Mouse (Mus musculus): ENCODE results near the gene Npas3. TPM values are rescaled to one million over a fixed set of nuclear protein-coding genes. Genes with fewer than 3 reads are reported as not detected.

The Npas3 gene
- polyA plus RNA-seq, 1 experiment from 2014 or later = 1.1 TPM

GRCm38 (mm10) chr12:54045360-54045759, 796.9 kb downstream of the Npas3 start:
- Histone ChIP-seq H3K4me2 (no peak overlapping the region), H3K9me3 (no peaks in the 10 kb centered on the region), H3K27ac (replicated peaks) (no peak overlapping the region), H3K9ac (no peak overlapping the region), H3K36me3 (no peaks in the 10 kb centered on the region), H3K4me1 (no peaks in the 10 kb centered on the region), H3K27me3 (replicated peaks) (no peaks in the 10 kb centered on the region), H3K4me3 (no peak overlapping the region)
- WGBS = 60% methylated on average over 4 of the region's 4 CpGs
- no peak for ATAC-seq (ENCODE audit: extremely low read depth, insufficient number of reproducible peaks, low FRiP score, low TSS enrichment)

- Histone ChIP-seq H3K9me3 (no peaks in the 10 kb centered on the region), H3K27me3 (replicated peaks) (no peaks in the 10 kb centered on the region), H3K36me3 (no peaks in the 10 kb centered on the region), H3K4me3 (no peak overlapping the region), H3K4me2 (no peak overlapping the region), H3K27ac (replicated peaks) (no peak overlapping the region), H3K9ac (no peak overlapping the region), H3K4me1 (no peaks in the 10 kb centered on the region)
- WGBS = 65% methylated on average over 6 of the region's 6 CpGs
- ATAC-seq (ENCODE audit: extremely low read depth, insufficient number of reproducible peaks, low FRiP score, low TSS enrichment) = no peak
These were observed 798.3 kb downstream of the Npas3 start for GRCm38 (mm10) chr12:54046824-54047223.

GRCm38 (mm10) chr12:54048126-54048525, 799.6 kb downstream of the Npas3 start:
- H3K9me3 ChIP-seq = no peaks in the 10 kb centered on the region
- no peak overlapping the region for H3K27ac ChIP-seq (replicated peaks)
- ATAC-seq (ENCODE audit: extremely low read depth, insufficient number of reproducible peaks, low FRiP score, low TSS enrichment) = no peak
- no peak overlapping the region for H3K4me3 ChIP-seq
- no peaks in the 10 kb centered on the region for H3K27me3 ChIP-seq (replicated peaks)
- H3K9ac ChIP-seq = no peak overlapping the region
- H3K4me1 ChIP-seq = no peaks in the 10 kb centered on the region
- no peaks in the 10 kb centered on the region for H3K36me3 ChIP-seq
- no peak overlapping the region for H3K4me2 ChIP-seq
- WGBS = 78% methylated on average over 5 of the region's 5 CpGs

GRCm38 (mm10) chr12:54049926-54050325, 801.4 kb downstream of the Npas3 start:
- H3K9ac ChIP-seq = no peak overlapping the region
- H3K27ac ChIP-seq (replicated peaks) = no peak overlapping the region
- ATAC-seq (ENCODE audit: extremely low read depth, insufficient number of reproducible peaks, low FRiP score, low TSS enrichment) = no peak
- H3K4me2 ChIP-seq = no peak overlapping the region
- H3K36me3 ChIP-seq = no peaks in the 10 kb centered on the region
- no peak overlapping the region for H3K4me3 ChIP-seq
- H3K9me3 ChIP-seq = no peaks in the 10 kb centered on the region
- H3K4me1 ChIP-seq = no peaks in the 10 kb centered on the region
- H3K27me3 ChIP-seq (replicated peaks) = no peaks in the 10 kb centered on the region
- WGBS = 80% methylated on average over 4 of the region's 4 CpGs

- Histone ChIP-seq H3K27ac (replicated peaks) (no peak overlapping the region), H3K9ac (no peak overlapping the region), H3K9me3 (no peaks in the 10 kb centered on the region), H3K4me2 (no peak overlapping the region), H3K27me3 (replicated peaks) (no peaks in the 10 kb centered on the region), H3K4me3 (no peak overlapping the region), H3K4me1 (no peaks in the 10 kb centered on the region), H3K36me3 (no peaks in the 10 kb centered on the region)
- ATAC-seq (ENCODE audit: extremely low read depth, insufficient number of reproducible peaks, low FRiP score, low TSS enrichment) = no peak
- 66% methylated on average over 3 of the region's 3 CpGs for WGBS
These were observed 804.5 kb downstream of the Npas3 start for GRCm38 (mm10) chr12:54052939-54053338.

- no peak overlapping the region for H3K4me2 ChIP-seq
- no peak overlapping the region for H3K4me3 ChIP-seq
- no peaks in the 10 kb centered on the region for H3K4me1 ChIP-seq
- WGBS = 87% methylated on average over 6 of the region's 6 CpGs
- no peaks in the 10 kb centered on the region for H3K9me3 ChIP-seq
- no peaks in the 10 kb centered on the region for H3K36me3 ChIP-seq
- no peaks in the 10 kb centered on the region for H3K27me3 ChIP-seq (replicated peaks)
- no peak for ATAC-seq (ENCODE audit: extremely low read depth, insufficient number of reproducible peaks, low FRiP score, low TSS enrichment)
- no peak overlapping the region for H3K9ac ChIP-seq
- H3K27ac ChIP-seq (replicated peaks) = no peak overlapping the region
These were observed 805.1 kb downstream of the Npas3 start for GRCm38 (mm10) chr12:54053598-54053997.

- no peak overlapping the region for H3K4me3 ChIP-seq
- no peaks in the 10 kb centered on the region for H3K36me3 ChIP-seq
- no peaks in the 10 kb centered on the region for H3K9me3 ChIP-seq
- no peak for ATAC-seq (ENCODE audit: extremely low read depth, insufficient number of reproducible peaks, low FRiP score, low TSS enrichment)
- H3K9ac ChIP-seq = no peak overlapping the region
- H3K27ac ChIP-seq (replicated peaks) = no peak overlapping the region
- no peaks in the 10 kb centered on the region for H3K4me1 ChIP-seq
- peaks cover 24% of the 10 kb centered on the region for H3K27me3 ChIP-seq (replicated peaks)
- WGBS = 17% methylated on average over 8 of the region's 8 CpGs
- H3K4me2 ChIP-seq = no peak overlapping the region
These were observed 812.3 kb downstream of the Npas3 start for GRCm38 (mm10) chr12:54060732-54061131.

- ATAC-seq (ENCODE audit: extremely low read depth, insufficient number of reproducible peaks, low FRiP score, low TSS enrichment) = no peak
- no peak overlapping the region for H3K4me2 ChIP-seq
- H3K9ac ChIP-seq = no peak overlapping the region
- no peak overlapping the region for H3K4me3 ChIP-seq
- H3K4me1 ChIP-seq = no peaks in the 10 kb centered on the region
- H3K27me3 ChIP-seq (replicated peaks) = peaks cover 25% of the 10 kb centered on the region
- no peaks in the 10 kb centered on the region for H3K9me3 ChIP-seq
- no peaks in the 10 kb centered on the region for H3K36me3 ChIP-seq
- WGBS = 54% methylated on average over 6 of the region's 6 CpGs
- no peak overlapping the region for H3K27ac ChIP-seq (replicated peaks)
These were observed 812.7 kb downstream of the Npas3 start for GRCm38 (mm10) chr12:54061168-54061567.

GRCm38 (mm10) chr12:54064986-54065385, 816.5 kb downstream of the Npas3 start:
- Histone ChIP-seq H3K9ac (no peak overlapping the region), H3K27ac (replicated peaks) (no peak overlapping the region), H3K4me1 (peaks cover 13% of the 10 kb centered on the region), H3K4me3 (no peak overlapping the region), H3K4me2 (no peak overlapping the region), H3K9me3 (no peaks in the 10 kb centered on the region), H3K36me3 (no peaks in the 10 kb centered on the region), H3K27me3 (replicated peaks) (peaks cover 58% of the 10 kb centered on the region)
- WGBS = 74% methylated on average over 16 of the region's 16 CpGs
- no peak for ATAC-seq (ENCODE audit: extremely low read depth, insufficient number of reproducible peaks, low FRiP score, low TSS enrichment)

GRCm38 (mm10) chr12:54065607-54066006, 817.1 kb downstream of the Npas3 start:
- ATAC-seq (ENCODE audit: extremely low read depth, insufficient number of reproducible peaks, low FRiP score, low TSS enrichment) = no peak
- Histone ChIP-seq H3K4me2 (no peak overlapping the region), H3K9me3 (no peaks in the 10 kb centered on the region), H3K4me3 (no peak overlapping the region), H3K4me1 (peaks cover 13% of the 10 kb centered on the region), H3K9ac (no peak overlapping the region), H3K36me3 (no peaks in the 10 kb centered on the region), H3K27ac (replicated peaks) (no peak overlapping the region), H3K27me3 (replicated peaks) (peaks cover 61% of the 10 kb centered on the region)
- 41% methylated on average over 11 of the region's 11 CpGs for WGBS

- Histone ChIP-seq H3K9me3 (no peaks in the 10 kb centered on the region), H3K27me3 (replicated peaks) (peaks cover 56% of the 10 kb centered on the region), H3K4me1 (peaks cover 13% of the 10 kb centered on the region), H3K27ac (replicated peaks) (no peak overlapping the region), H3K4me2 (peak overlapping the region; percentile 92), H3K4me3 (peak overlapping the region; percentile 54), H3K9ac (peak overlapping the region; percentile 73), H3K36me3 (no peaks in the 10 kb centered on the region)
- WGBS = 32% methylated on average over 14 of the region's 14 CpGs
- no peak for ATAC-seq (ENCODE audit: extremely low read depth, insufficient number of reproducible peaks, low FRiP score, low TSS enrichment)
These were observed 818.9 kb downstream of the Npas3 start for GRCm38 (mm10) chr12:54067419-54067818.

GRCm38 (mm10) chr12:54067886-54068756, 819.6 kb downstream of the Npas3 start:
- ATAC-seq (ENCODE audit: extremely low read depth, insufficient number of reproducible peaks, low FRiP score, low TSS enrichment) = no peak; the same call in 1 of the 2 replicates
- WGBS = 6% methylated on average over 84 of the region's 84 CpGs
- H3K9ac ChIP-seq = peak overlapping the region; percentile 73
- H3K36me3 ChIP-seq = no peaks in the 10 kb centered on the region
- no peaks in the 10 kb centered on the region for H3K9me3 ChIP-seq
- no peak overlapping the region for H3K27ac ChIP-seq (replicated peaks)
- H3K27me3 ChIP-seq (replicated peaks) = peaks cover 51% of the 10 kb centered on the region
- H3K4me3 ChIP-seq = peak overlapping the region; percentile 54
- H3K4me1 ChIP-seq = peaks cover 13% of the 10 kb centered on the region
- peak overlapping the region; percentile 92 for H3K4me2 ChIP-seq

Measured in heart, embryonic 13.5 days (tissue).